ENCODE assay signal across 9 mouse cellular contexts in the genomic region with DNA sequence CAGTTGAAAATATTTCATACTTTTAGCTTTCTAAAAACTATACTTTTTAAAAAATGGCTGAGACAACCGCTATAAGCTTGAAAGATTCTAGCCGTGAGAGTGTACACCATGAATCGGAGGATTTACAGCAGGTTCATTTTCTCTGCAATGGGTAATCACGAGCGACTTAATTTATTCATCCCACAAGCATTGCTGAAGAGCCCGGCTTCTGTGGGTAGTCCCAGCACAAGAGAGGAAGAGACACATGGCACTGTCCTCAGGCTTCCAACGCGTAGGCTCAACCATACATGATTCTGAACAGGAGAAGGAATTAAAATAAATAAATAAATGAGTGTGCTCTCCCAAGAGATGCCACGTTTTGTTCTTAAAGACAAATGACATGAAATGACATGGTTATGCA.
DNase-seq lines count a peak whose midpoint lies in the region; ATAC-seq and TF ChIP-seq lines count a peak whose summit lies in the region.
"Had no signal": no experiment of that assay in that cellular context is flagged by ENCODE, and none has a peak within 500 bp of the region (broad histone marks: within the 10 kb centered on the region; RNA-seq: fewer than 3 reads in every experiment).

No protein-coding gene starts in this region.

- no peak overlapping the region for H3K4me2 ChIP-seq in stomach, postnatal 0 days (replicated peaks; ENCODE audit: low read depth)

- no peaks in the 10 kb centered on the region for H3K36me3 ChIP-seq in stomach, postnatal 0 days (ENCODE audit: control insufficient read depth, insufficient read depth, low read length)
- H3K36me3 ChIP-seq: G1E had no signal

- intact Hi-C loops in gastrocnemius, postnatal 36 days (cut with DNase I) = no loop called here

- TF ChIP-seq EP300 in stomach, postnatal 0 days (optimal IDR thresholded peaks at IDR 0.05) = no peak

- TF ChIP-seq CTCF in stomach, postnatal 0 days (IDR thresholded peaks at IDR 0.05; ENCODE audit: low read depth) = no peak

- ATAC-seq in stomach, postnatal 0 days (ENCODE audit: low FRiP score, low TSS enrichment) = no peak

- H3K4me1 ChIP-seq in stomach, postnatal 0 days (replicated peaks; ENCODE audit: control insufficient read depth, insufficient read depth) = no peaks in the 10 kb centered on the region

- peak; percentile 65 for DNase-seq in cerebellum, postnatal 10 days
- peak; percentile 29 to 65 for DNase-seq in frontal cortex, postnatal 36 days (ENCODE audit: low spot score in 2 of 2)
- DNase-seq in left cerebral cortex, adult 9 months (ENCODE audit: low spot score in 2 of 2) = peak; percentile 36 to 63
- peak; percentile 28 for DNase-seq in retina, embryonic 14.5 days (ENCODE audit: low spot score)
- DNase-seq in stomach, postnatal 0 days (ENCODE audit: low spot score) = no peak
- no peak for DNase-seq in thymus, postnatal 0 days (ENCODE audit: low spot score)
- DNase-seq in gastrocnemius, postnatal 36 days = no peak
- no peak for DNase-seq in heart, adult 11 months

- no peaks in the 10 kb centered on the region for H3K9me3 ChIP-seq in stomach, postnatal 0 days (ENCODE audit: control insufficient read depth, low read length)
- H3K9me3 ChIP-seq: G1E had no signal

- H3K4me3 ChIP-seq in stomach, postnatal 0 days (ENCODE audit: low read depth, low read length) = no peak overlapping the region

- no peaks in the 10 kb centered on the region for H3K27me3 ChIP-seq in stomach, postnatal 0 days (ENCODE audit: control insufficient read depth, insufficient read depth, low read length)

- WGBS in stomach, postnatal 0 days = 83% methylated on average over 9 of the region's 9 CpGs

- H3K9ac ChIP-seq in stomach, postnatal 0 days (ENCODE audit: low read length) = no peak overlapping the region

- no peak overlapping the region for H3K27ac ChIP-seq in stomach, postnatal 0 days (replicated peaks)

Comparison
In these comparisons a context has a peak if more than half of its experiments do, and no peak if none do; other contexts are left out.
1. DNase-seq: peak in cerebellum, postnatal 10 days (2 of 2), frontal cortex, postnatal 36 days (2 of 2), left cerebral cortex, adult 9 months (2 of 2) and retina, embryonic 14.5 days (single experiment); none in stomach, postnatal 0 days (single experiment), thymus, postnatal 0 days (single experiment), gastrocnemius, postnatal 36 days (0 of 2) and heart, adult 11 months (single experiment).